Mouse (Mus musculus) midbrain, embryonic 13.5 days (tissue): ENCODE measurements around the gene Slamf6. TPM values are rescaled to one million over a fixed set of nuclear protein-coding genes. Genes with fewer than 3 reads are reported as not detected.

Experiments used
- ATAC-seq: fragments of 200-750 bp; cut with Nextera tagmentation; 2 replicates; pipeline ENCODE4 v1.8.0; 2017; ENCODE audit warnings: mild to moderate bottlenecking, moderate TSS enrichment, moderate library complexity
- H3K27ac ChIP-seq: fragments of 300-500 bp; sonication (generic); 2 replicates; pipeline ENCODE4 v1.5.1; 2015; ENCODE audit warnings: inconsistent platforms, mild to moderate bottlenecking, moderate library complexity
- H3K27me3 ChIP-seq: fragments of 300-500 bp; sonication (generic); 2 replicates; pipeline ENCODE4 v1.6.1; 2015; ENCODE audit warnings: mild to moderate bottlenecking, inconsistent platforms
- H3K36me3 ChIP-seq: fragments of 300-500 bp; sonication (generic); 2 replicates; pipeline ENCODE4 v1.6.1; 2015; ENCODE audit warnings: mild to moderate bottlenecking, inconsistent platforms
- H3K4me1 ChIP-seq: fragments of 300-500 bp; sonication (generic); replicated peaks from 2 replicates; pipeline ENCODE4 v1.6.1; 2015; ENCODE audit warnings: inconsistent platforms
- H3K4me2 ChIP-seq: fragments of 300-500 bp; sonication (generic); replicated peaks from 2 replicates; pipeline ENCODE4 v1.6.1; 2015; ENCODE audit warnings: moderate library complexity, mild to moderate bottlenecking, inconsistent platforms
- H3K4me3 ChIP-seq: fragments of 300-500 bp; sonication (generic); replicated peaks from 2 replicates; pipeline ENCODE4 v1.5.1; 2015; ENCODE audit warnings: mild to moderate bottlenecking, inconsistent platforms
- H3K9ac ChIP-seq: fragments of 300-500 bp; sonication (generic); replicated peaks from 2 replicates; pipeline ENCODE4 v1.6.1; 2015; ENCODE audit warnings: mild to moderate bottlenecking, inconsistent platforms
- H3K9me3 ChIP-seq: fragments of 300-500 bp; sonication (generic); 2 replicates; pipeline ENCODE4 v1.6.1; 2016; ENCODE audit warnings: mild to moderate bottlenecking, inconsistent platforms
- WGBS: fragments of 180-500 bp; shearing (Covaris S2); methylation state at CpG from one replicate; pipeline ENCODE4 v1.1.7; 2015; 5-methylcytosine and 5-hydroxymethylcytosine counted together
- polyA plus RNA-seq: library from polyadenylated mRNA; unstranded; fragments of >200 nt; fragmentation: Nextera tagmentation; extraction: Ambion mirVana; gene quantifications from 2 replicates; pipeline ENCODE4 v1.2.1, GENCODE M21; 2015

The Slamf6 gene
- polyA plus RNA-seq, 1 experiment from 2014 or later: not detected

GRCm38 (mm10) chr1:171983372-171984001, 66.2 kb downstream of the Slamf6 start:
- Histone ChIP-seq H3K27me3 (no peaks in the 10 kb centered on the region), H3K9ac (no peak overlapping the region), H3K36me3 (no peaks in the 10 kb centered on the region), H3K4me1 (no peaks in the 10 kb centered on the region), H3K4me2 (no peak overlapping the region), H3K4me3 (no peak overlapping the region), H3K9me3 (peaks cover 3% of the 10 kb centered on the region; the same call in 1 of the 2 replicates), H3K27ac (no peak overlapping the region)
- WGBS: 76% methylated on average over 3 of the region's 3 CpGs
- no peak for ATAC-seq

GRCm38 (mm10) chr1:171984121-171984520, 66.8 kb downstream of the Slamf6 start:
- no peaks in the 10 kb centered on the region for H3K4me1 ChIP-seq
- H3K9ac ChIP-seq: no peak overlapping the region
- H3K9me3 ChIP-seq: peaks cover 3% of the 10 kb centered on the region; the same call in 1 of the 2 replicates
- H3K4me3 ChIP-seq: no peak overlapping the region
- no peaks in the 10 kb centered on the region for H3K27me3 ChIP-seq
- WGBS: 95% methylated on average over 1 of the region's 1 CpGs
- H3K27ac ChIP-seq: no peak overlapping the region
- no peaks in the 10 kb centered on the region for H3K36me3 ChIP-seq
- no peak for ATAC-seq
- H3K4me2 ChIP-seq: no peak overlapping the region

GRCm38 (mm10) chr1:171991883-171992282, 74.6 kb downstream of the Slamf6 start:
- Histone ChIP-seq H3K4me2 (no peak overlapping the region), H3K4me1 (no peaks in the 10 kb centered on the region), H3K36me3 (no peaks in the 10 kb centered on the region), H3K9ac (no peak overlapping the region), H3K27ac (no peak overlapping the region), H3K9me3 (peaks cover 3% of the 10 kb centered on the region; the same call in 1 of the 2 replicates), H3K4me3 (no peak overlapping the region), H3K27me3 (no peaks in the 10 kb centered on the region)
- ATAC-seq: no peak
- WGBS: 84% methylated on average over 2 of the region's 2 CpGs

GRCm38 (mm10) chr1:171992901-171993530, 75.7 kb downstream of the Slamf6 start:
- H3K27me3 ChIP-seq: no peaks in the 10 kb centered on the region
- 91% methylated on average over 4 of the region's 4 CpGs for WGBS
- no peak overlapping the region for H3K4me2 ChIP-seq
- H3K27ac ChIP-seq: no peak overlapping the region
- H3K36me3 ChIP-seq: no peaks in the 10 kb centered on the region
- H3K4me3 ChIP-seq: no peak overlapping the region
- no peaks in the 10 kb centered on the region for H3K4me1 ChIP-seq
- H3K9me3 ChIP-seq: peaks cover 3% of the 10 kb centered on the region; the same call in 1 of the 2 replicates
- ATAC-seq: no peak
- no peak overlapping the region for H3K9ac ChIP-seq

- H3K4me3 ChIP-seq: no peak overlapping the region
- H3K9me3 ChIP-seq: no peaks in the 10 kb centered on the region
- H3K27ac ChIP-seq: no peak overlapping the region
- H3K4me1 ChIP-seq: no peaks in the 10 kb centered on the region
- H3K36me3 ChIP-seq: peaks cover 5% of the 10 kb centered on the region
- no peak overlapping the region for H3K4me2 ChIP-seq
- no peak for ATAC-seq
- WGBS: 94% methylated on average over 2 of the region's 2 CpGs
- H3K27me3 ChIP-seq: no peaks in the 10 kb centered on the region
- H3K9ac ChIP-seq: no peak overlapping the region
These were observed 77.2 kb downstream of the Slamf6 start for GRCm38 (mm10) chr1:171994501-171994900.

GRCm38 (mm10) chr1:171994918-171995715, 77.8 kb downstream of the Slamf6 start:
- no peaks in the 10 kb centered on the region for H3K27me3 ChIP-seq
- no peak overlapping the region for H3K27ac ChIP-seq
- H3K9ac ChIP-seq: no peak overlapping the region
- no peak for ATAC-seq
- H3K4me2 ChIP-seq: no peak overlapping the region
- H3K4me3 ChIP-seq: no peak overlapping the region
- no peaks in the 10 kb centered on the region for H3K9me3 ChIP-seq
- peaks cover 7% of the 10 kb centered on the region for H3K36me3 ChIP-seq
- no peaks in the 10 kb centered on the region for H3K4me1 ChIP-seq
- 90% methylated on average over 11 of the region's 11 CpGs for WGBS

- Histone ChIP-seq H3K9ac (no peak overlapping the region), H3K4me1 (peaks cover 6% of the 10 kb centered on the region), H3K27ac (no peak overlapping the region), H3K4me2 (no peak overlapping the region), H3K36me3 (peaks cover 14% of the 10 kb centered on the region), H3K9me3 (no peaks in the 10 kb centered on the region), H3K27me3 (no peaks in the 10 kb centered on the region), H3K4me3 (no peak overlapping the region)
- WGBS: 78% methylated on average over 7 of the region's 7 CpGs
- no peak for ATAC-seq
These were observed 79.4 kb downstream of the Slamf6 start for GRCm38 (mm10) chr1:171996701-171997100.

GRCm38 (mm10) chr1:171998820-171999597, 81.7 kb downstream of the Slamf6 start:
- Histone ChIP-seq H3K36me3 (peaks cover 34% of the 10 kb centered on the region), H3K4me1 (peaks cover 10% of the 10 kb centered on the region), H3K4me3 (no peak overlapping the region), H3K27ac (no peak overlapping the region), H3K9me3 (no peaks in the 10 kb centered on the region), H3K27me3 (no peaks in the 10 kb centered on the region), H3K4me2 (no peak overlapping the region), H3K9ac (no peak overlapping the region)
- no peak for ATAC-seq
- WGBS: 92% methylated on average over 13 of the region's 13 CpGs

GRCm38 (mm10) chr1:172000641-172001040, 83.3 kb downstream of the Slamf6 start:
- 56% methylated on average over 3 of the region's 3 CpGs for WGBS
- peaks cover 10% of the 10 kb centered on the region for H3K4me1 ChIP-seq
- H3K27ac ChIP-seq: no peak overlapping the region
- no peak overlapping the region for H3K9ac ChIP-seq
- peak; percentile 31 for ATAC-seq
- H3K9me3 ChIP-seq: no peaks in the 10 kb centered on the region
- H3K4me2 ChIP-seq: no peak overlapping the region
- H3K36me3 ChIP-seq: peaks cover 50% of the 10 kb centered on the region
- H3K27me3 ChIP-seq: no peaks in the 10 kb centered on the region
- no peak overlapping the region for H3K4me3 ChIP-seq

- peak; percentile 66 for ATAC-seq
- Histone ChIP-seq H3K4me1 (peaks cover 10% of the 10 kb centered on the region), H3K36me3 (peaks cover 61% of the 10 kb centered on the region), H3K27me3 (no peaks in the 10 kb centered on the region), H3K27ac (peak overlapping the region; percentile 80), H3K9ac (no peak overlapping the region), H3K4me2 (no peak overlapping the region), H3K9me3 (no peaks in the 10 kb centered on the region), H3K4me3 (no peak overlapping the region)
- 29% methylated on average over 12 of the region's 12 CpGs for WGBS
These were observed 84.3 kb downstream of the Slamf6 start for GRCm38 (mm10) chr1:172001665-172002064.
